Mouse (Mus musculus) activated CD4-positive, CD25-positive, alpha-beta regulatory T cell (primary cell): ENCODE data around the gene Fbxw22. TPM values are rescaled to one million over a fixed set of nuclear protein-coding genes. Genes with fewer than 3 reads are reported as not detected.

Experiments used
- polyA plus RNA-seq, 2 experiments: library from polyadenylated mRNA; unstranded; fragments of 100-300 nt; shearing (Covaris generic); gene quantifications; one replicate each; pipeline ENCODE4 v1.2.1; 2017

The Fbxw22 gene
- polyA plus RNA-seq: under 1 TPM in 1 of 2 experiments, not detected in 1; 0.14 TPM

GRCm38 (mm10) chr9:109404196-109404595 is at the start of gene Fbxw22:
Fbxw22 (minus strand) TSS chr9:109404296.

GRCm38 (mm10) chr9:109449040-109449439 is 44.9 kb upstream of the Fbxw22 start, which contains the start of gene Fbxw16:
Fbxw16 (minus strand) TSS chr9:109449140.

GRCm38 (mm10) chr9:109339559-109339958 is 64.5 kb downstream of the Fbxw22 start, which contains the start of gene Fbxw28:
Fbxw28 (minus strand) TSS chr9:109339659.

Other genes with a start within 250 kb of the Fbxw22 start
- gene Fbxw21, start 242.3 kb downstream of the Fbxw22 start, polyA plus RNA-seq: under 1 TPM in 1 of 2 experiments, not detected in 1; 0.45 TPM
- gene Fbxw13, start 208.3 kb downstream of the Fbxw22 start, polyA plus RNA-seq: not detected
- gene Fbxw20, start 169.5 kb downstream of the Fbxw22 start, polyA plus RNA-seq: under 1 TPM; 0.21 to 0.54 TPM
- gene Fbxw14, start 116.6 kb downstream of the Fbxw22 start, polyA plus RNA-seq: under 1 TPM in 1 of 2 experiments, not detected in 1; 0.23 TPM
- gene Fbxw28, start 64.6 kb downstream of the Fbxw22 start, polyA plus RNA-seq: under 1 TPM in 1 of 2 experiments, not detected in 1; 0.16 TPM
- under 1 TPM in 1 of 2 experiments, not detected in 1; 0.10 TPM for gene Fbxw16, start 44.8 kb upstream of the Fbxw22 start, polyA plus RNA-seq
- gene Fbxw19, start 91.6 kb upstream of the Fbxw22 start, polyA plus RNA-seq: not detected
- gene Fbxw15, start 164.0 kb upstream of the Fbxw22 start, polyA plus RNA-seq: not detected
- gene Fbxw24, start 221.8 kb upstream of the Fbxw22 start, polyA plus RNA-seq: not detected